Mouse (Mus musculus): ENCODE data around the gene Taf9. TPM values are rescaled to one million over a fixed set of nuclear protein-coding genes. Genes with fewer than 3 reads are reported as not detected.

The Taf9 gene
- polyA plus RNA-seq, 1 experiment: 649 TPM

DNA sequence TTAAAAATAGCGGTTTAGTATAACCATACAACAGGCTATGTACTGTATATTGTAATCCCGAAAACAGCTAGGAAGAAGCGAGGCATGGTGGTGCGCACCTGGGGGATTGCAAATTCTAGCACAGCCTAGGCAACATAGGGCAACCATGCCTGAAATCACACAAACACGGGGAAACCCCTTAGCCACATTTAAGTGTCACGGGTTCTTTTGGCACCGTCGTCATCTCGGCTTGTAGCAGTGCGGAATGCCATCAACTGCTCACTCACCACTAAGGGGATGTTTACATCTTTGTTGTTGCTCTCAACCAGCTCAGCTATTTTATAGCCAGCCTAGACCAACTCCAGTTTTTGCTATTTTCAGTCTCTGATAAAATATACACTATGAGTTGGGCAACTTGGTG lies 47.5 kb downstream of the Taf9 start:
- TF ChIP-seq CTCF (IDR thresholded peaks at IDR 0.05; ENCODE audit: control insufficient read depth, insufficient read depth, insufficient replicate concordance, low read depth, low read length) (no peak), POLR2A (IDR thresholded peaks at IDR 0.05; ENCODE audit: control insufficient read depth, low read depth, low read length) (no peak)

DNA sequence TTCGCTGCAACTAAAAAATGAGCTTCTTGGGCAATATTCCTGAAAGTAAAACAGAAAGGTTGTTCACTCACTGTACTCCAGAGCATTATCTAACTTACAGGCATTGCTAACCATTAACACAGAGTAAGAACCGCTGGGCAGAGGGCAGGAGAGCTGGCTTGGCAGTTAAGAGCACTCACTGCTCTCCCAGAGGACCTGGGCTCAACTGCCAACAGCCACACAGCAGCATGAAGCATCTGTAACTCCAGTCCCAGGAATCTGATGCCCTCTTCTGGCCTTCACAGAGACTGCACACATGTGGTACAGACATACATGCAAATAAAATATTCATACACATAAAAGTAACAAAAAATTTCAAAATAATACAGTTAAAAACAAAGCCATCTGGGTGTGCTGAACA lies 52.1 kb downstream of the Taf9 start:
- Histone ChIP-seq H3K4me3 (ENCODE audit: control insufficient read depth, low read depth, low read length) (no peak overlapping the region), H3K27ac (ENCODE audit: control insufficient read depth, insufficient read depth, low read depth, low read length) (no peak overlapping the region), H3K4me1 (ENCODE audit: control insufficient read depth, insufficient read depth, low read length) (no peaks in the 10 kb centered on the region), H3K27me3 (ENCODE audit: control insufficient read depth, insufficient read depth, low read length) (no peaks in the 10 kb centered on the region), H3K36me3 (ENCODE audit: control insufficient read depth, insufficient read depth, low read length) (peaks cover 4% of the 10 kb centered on the region)
- TF ChIP-seq POLR2A (IDR thresholded peaks at IDR 0.05; ENCODE audit: control insufficient read depth, low read depth, low read length): no peak

More for the DNA sequence above, 47.5 kb downstream of the Taf9 start:
- H3K4me3 ChIP-seq (ENCODE audit: control insufficient read depth, low read depth, low read length): no peak overlapping the region
- peaks cover 2% of the 10 kb centered on the region for H3K36me3 ChIP-seq (ENCODE audit: control insufficient read depth, insufficient read depth, low read length)
- no peaks in the 10 kb centered on the region for H3K27me3 ChIP-seq (ENCODE audit: control insufficient read depth, insufficient read depth, low read length)
- no peak overlapping the region for H3K27ac ChIP-seq (ENCODE audit: control insufficient read depth, insufficient read depth, low read depth, low read length)
- no peaks in the 10 kb centered on the region for H3K4me1 ChIP-seq (ENCODE audit: control insufficient read depth, insufficient read depth, low read length)

Other genes with a start within 250 kb of the Taf9 start
- gene Naip1, start 198.7 kb upstream of the Taf9 start, polyA plus RNA-seq (2012; rRNA removed): 0.09 and 0.13 TPM in 2 replicates
- gene Gtf2h2, start 159.0 kb upstream of the Taf9 start, polyA plus RNA-seq (2012; rRNA removed): 17.9 and 21.6 TPM in 2 replicates
- 1.9 and 3.0 TPM in 2 replicates for gene Ocln, start 98.9 kb upstream of the Taf9 start, polyA plus RNA-seq (2012; rRNA removed)
- gene Marveld2, start 34.6 kb upstream of the Taf9 start, polyA plus RNA-seq (2012; rRNA removed): 0.85 and 1.1 TPM in 2 replicates
- gene Ak6, start 600 bp upstream of the Taf9 start, polyA plus RNA-seq (2012; rRNA removed): 203 and 359 TPM in 2 replicates
- gene Rad17, start 528 bp upstream of the Taf9 start, polyA plus RNA-seq (2012; rRNA removed): 12.3 and 12.7 TPM in 2 replicates
- 0.12 and 0.20 TPM in 2 replicates for gene Ccdc125, start 18.1 kb downstream of the Taf9 start, polyA plus RNA-seq (2012; rRNA removed)
- 11.8 and 11.9 TPM in 2 replicates for gene Cdk7, start 79.4 kb downstream of the Taf9 start, polyA plus RNA-seq (2012; rRNA removed)
- 143 and 149 TPM in 2 replicates for gene Mrps36, start 93.1 kb downstream of the Taf9 start, polyA plus RNA-seq (2012; rRNA removed)
- gene Cenph, start 124.3 kb downstream of the Taf9 start, polyA plus RNA-seq (2012; rRNA removed): 3.2 and 3.9 TPM in 2 replicates
- 39.9 and 41.6 TPM in 2 replicates for gene Ccnb1, start 135.0 kb downstream of the Taf9 start, polyA plus RNA-seq (2012; rRNA removed)
- gene Slc30a5, start 181.8 kb downstream of the Taf9 start, polyA plus RNA-seq (2012; rRNA removed): 8.9 and 12.5 TPM in 2 replicates